Mouse (Mus musculus): Measurements from ENCODE around the gene Gdf1. TPM values are rescaled to one million over a fixed set of nuclear protein-coding genes. Genes with fewer than 3 reads are reported as not detected.

Gene Gdf1
- polyA plus RNA-seq, 1 experiment from 2014 or later: 0.53 TPM

Other genes starting within 250 kb of the Gdf1 start
- 0.10 and 0.11 TPM in 2 replicates for gene Hapln4, start 246.4 kb upstream of the Gdf1 start, polyA plus RNA-seq (2015; fragmentation: Nextera tagmentation; extraction: Ambion mirVana)
- gene Ncan, start 208.9 kb upstream of the Gdf1 start, polyA plus RNA-seq (2015; fragmentation: Nextera tagmentation; extraction: Ambion mirVana): 0.89 and 0.98 TPM in 2 replicates
- 50.7 and 51.7 TPM in 2 replicates for gene Nr2c2ap, start 198.5 kb upstream of the Gdf1 start, polyA plus RNA-seq (2015; fragmentation: Nextera tagmentation; extraction: Ambion mirVana)
- 12.6 and 15.3 TPM in 2 replicates for gene Rfxank, start 190.7 kb upstream of the Gdf1 start, polyA plus RNA-seq (2015; fragmentation: Nextera tagmentation; extraction: Ambion mirVana)
- gene Borcs8, start 190.3 kb upstream of the Gdf1 start, polyA plus RNA-seq (2015; fragmentation: Nextera tagmentation; extraction: Ambion mirVana): 38.4 and 42.4 TPM in 2 replicates
- 0.11 and 0.23 TPM in 2 replicates for gene Mef2b, start 190.1 kb upstream of the Gdf1 start, polyA plus RNA-seq (2015; fragmentation: Nextera tagmentation; extraction: Ambion mirVana)
- 66.9 and 67.7 TPM in 2 replicates for gene Tmem161a, start 157.5 kb upstream of the Gdf1 start, polyA plus RNA-seq (2015; fragmentation: Nextera tagmentation; extraction: Ambion mirVana)
- 7.6 and 10.5 TPM in 2 replicates for gene Slc25a42, start 117.5 kb upstream of the Gdf1 start, polyA plus RNA-seq (2015; fragmentation: Nextera tagmentation; extraction: Ambion mirVana)
- gene Sugp2, start 95.6 kb upstream of the Gdf1 start, polyA plus RNA-seq (2015; fragmentation: Nextera tagmentation; extraction: Ambion mirVana): 17.3 and 18.1 TPM in 2 replicates
- 25.1 and 29.0 TPM in 2 replicates for gene Armc6, start 95.4 kb upstream of the Gdf1 start, polyA plus RNA-seq (2015; fragmentation: Nextera tagmentation; extraction: Ambion mirVana)
- 25.5 and 26.0 TPM in 2 replicates for gene Homer3, start 47.0 kb upstream of the Gdf1 start, polyA plus RNA-seq (2015; fragmentation: Nextera tagmentation; extraction: Ambion mirVana)
- gene Ddx49, start 27.3 kb upstream of the Gdf1 start, polyA plus RNA-seq (2015; fragmentation: Nextera tagmentation; extraction: Ambion mirVana): 44.2 and 48.4 TPM in 2 replicates
- 432 and 443 TPM in 2 replicates for gene Cope, start 27.3 kb upstream of the Gdf1 start, polyA plus RNA-seq (2015; fragmentation: Nextera tagmentation; extraction: Ambion mirVana)
- gene Cers1, start 14.0 kb upstream of the Gdf1 start, polyA plus RNA-seq (2015; fragmentation: Nextera tagmentation; extraction: Ambion mirVana): 2.1 and 3.2 TPM in 2 replicates
- gene Upf1, start 23.5 kb downstream of the Gdf1 start, polyA plus RNA-seq (2015; fragmentation: Nextera tagmentation; extraction: Ambion mirVana): 6.8 and 7.4 TPM in 2 replicates
- 0.39 and 0.51 TPM in 2 replicates for gene Comp, start 43.7 kb downstream of the Gdf1 start, polyA plus RNA-seq (2015; fragmentation: Nextera tagmentation; extraction: Ambion mirVana)
- 12.9 and 16.4 TPM in 2 replicates for gene Crtc1, start 109.8 kb downstream of the Gdf1 start, polyA plus RNA-seq (2015; fragmentation: Nextera tagmentation; extraction: Ambion mirVana)
- 21.2 and 21.5 TPM in 2 replicates for gene Klhl26, start 147.2 kb downstream of the Gdf1 start, polyA plus RNA-seq (2015; fragmentation: Nextera tagmentation; extraction: Ambion mirVana)
- 2.9 and 3.3 TPM in 2 replicates for gene Tmem59l, start 157.5 kb downstream of the Gdf1 start, polyA plus RNA-seq (2015; fragmentation: Nextera tagmentation; extraction: Ambion mirVana)
- 1.6 and 1.7 TPM in 2 replicates for gene Crlf1, start 163.3 kb downstream of the Gdf1 start, polyA plus RNA-seq (2015; fragmentation: Nextera tagmentation; extraction: Ambion mirVana)
- gene Rex1bd, start 176.9 kb downstream of the Gdf1 start, polyA plus RNA-seq (2015; fragmentation: Nextera tagmentation; extraction: Ambion mirVana): 130 and 137 TPM in 2 replicates
- gene Uba52, start 181.0 kb downstream of the Gdf1 start, polyA plus RNA-seq (2015; fragmentation: Nextera tagmentation; extraction: Ambion mirVana): 991 TPM in 2 replicates
- gene Fkbp8, start 197.9 kb downstream of the Gdf1 start, polyA plus RNA-seq (2015; fragmentation: Nextera tagmentation; extraction: Ambion mirVana): 320 and 328 TPM in 2 replicates
- gene Kxd1, start 198.1 kb downstream of the Gdf1 start, polyA plus RNA-seq (2015; fragmentation: Nextera tagmentation; extraction: Ambion mirVana): 65.3 and 67.3 TPM in 2 replicates
- 16.6 and 17.7 TPM in 2 replicates for gene Ell, start 209.6 kb downstream of the Gdf1 start, polyA plus RNA-seq (2015; fragmentation: Nextera tagmentation; extraction: Ambion mirVana)